Mouse (Mus musculus) liver, embryonic 14.5 days (tissue): ENCODE data around the gene Mthfsd. TPM values are rescaled to one million over a fixed set of nuclear protein-coding genes. Genes with fewer than 3 reads are reported as not detected.
A peak's percentile ranks its signal among the peaks of the same experiment; 100 is the strongest.

Experiments used
- ATAC-seq: fragments of 200-750 bp; cut with Nextera tagmentation; 2 replicates; pipeline ENCODE4 v1.8.0; 2017; ENCODE audit warnings: moderate number of reproducible peaks, mild to moderate bottlenecking, moderate library complexity; ENCODE audit not compliant: insufficient read depth
- DNase-seq, 3 experiments: peaks; one replicate each; pipeline ENCODE4 v3.0.0-alpha.2; 2012 to 2013; ENCODE audit warnings: low read depth in 3 of 3, low spot score in 3 of 3
- H3K27ac ChIP-seq: fragments of 300-500 bp; sonication (generic); 2 replicates; pipeline ENCODE4 v1.5.1; 2014; ENCODE audit warnings: moderate library complexity, mild to moderate bottlenecking, control low read depth, inconsistent platforms
- H3K27me3 ChIP-seq: fragments of 300-500 bp; sonication (generic); 2 replicates; pipeline ENCODE4 v1.6.1; 2014; ENCODE audit warnings: mild to moderate bottlenecking, low read length, moderate library complexity; ENCODE audit not compliant: control insufficient read depth, insufficient read depth
- H3K36me3 ChIP-seq: fragments of 300-500 bp; sonication (generic); replicated peaks from 2 replicates; pipeline ENCODE4 v1.6.1; 2014; ENCODE audit warnings: low read depth; ENCODE audit not compliant: control insufficient read depth, insufficient read depth
- H3K4me1 ChIP-seq, 2 experiments: fragments of 200-500 bp in 1 of 2; fragments of 300-500 bp in 1 of 2; sonication (generic) in 1 of 2; replicated peaks; 2 replicates each; pipeline ENCODE4 v1.6.1; 2012 to 2014; ENCODE audit warnings: antibody characterized with exemption in 1 of 2, inconsistent platforms in 1 of 2, low read length in 1 of 2; ENCODE audit not compliant: control insufficient read depth in 2 of 2, insufficient read depth in 2 of 2
- H3K4me2 ChIP-seq: fragments of 300-500 bp; sonication (generic); 2 replicates; pipeline ENCODE4 v1.6.1; 2014; ENCODE audit warnings: low read depth, mild to moderate bottlenecking, control low read depth, moderate library complexity
- H3K4me3 ChIP-seq, 2 experiments: fragments of 200-500 bp in 1 of 2; fragments of 300-500 bp in 1 of 2; sonication (generic) in 1 of 2; 2 replicates each; pipeline ENCODE4 v1.5.1; 2012 to 2014; ENCODE audit warnings: low read depth in 2 of 2, low read length in 2 of 2, mild to moderate bottlenecking in 2 of 2, control low read depth in 1 of 2, inconsistent platforms in 1 of 2, moderate library complexity in 1 of 2; ENCODE audit not compliant: insufficient read depth in 1 of 2
- H3K9ac ChIP-seq: fragments of 300-500 bp; sonication (generic); replicated peaks from 2 replicates; pipeline ENCODE4 v1.6.1; 2014; ENCODE audit warnings: mild to moderate bottlenecking, control low read depth, moderate library complexity
- H3K9me3 ChIP-seq: fragments of 300-500 bp; sonication (generic); 2 replicates; pipeline ENCODE4 v1.6.1; 2016; ENCODE audit warnings: low read length, mixed read lengths; ENCODE audit not compliant: control insufficient read depth
- CTCF ChIP-seq: IDR thresholded peaks from 2 replicates; pipeline ENCODE4 v1.5.1; 2016; ENCODE audit warnings: antibody characterized with exemption, low read depth, control low read depth
- EP300 ChIP-seq: IDR thresholded peaks from 2 replicates; pipeline ENCODE4 v1.6.1; 2016; ENCODE audit warnings: antibody characterized with exemption, low read depth
- WGBS: fragments of 180-500 bp; shearing (Covaris S2); extraction: QIAGEN DNeasy Blood & Tissue Kit; methylation state at CpG from one replicate; pipeline ENCODE4 v1.1.7; 2014; ENCODE audit not compliant: insufficient replicate concordance; 5-methylcytosine and 5-hydroxymethylcytosine counted together
- polyA plus RNA-seq, 2 experiments: library from polyadenylated mRNA; depleted of rRNA in 1 of 2; stranded (reverse) in 1 of 2; unstranded in 1 of 2; fragments of >200 nt; fragmentation: Nextera tagmentation in 1 of 2; extraction: Ambion mirVana in 1 of 2; gene quantifications; 2 replicates each; pipeline versions ENCODE4 v1.2.1 to v1.2.3; 2012 to 2014

The Mthfsd gene
- polyA plus RNA-seq, 2 experiments: 20.3 to 21.5 TPM

- Histone ChIP-seq H3K36me3 (no peaks in the 10 kb centered on the region), H3K4me3 (no peak overlapping the region), H3K27ac (no peak overlapping the region), H3K27me3 (peaks cover 59% of the 10 kb centered on the region), H3K4me2 (no peak overlapping the region), H3K9me3 (no peaks in the 10 kb centered on the region), H3K9ac (no peak overlapping the region), H3K4me1 (no peaks in the 10 kb centered on the region)
- no peak for DNase-seq
- 16% methylated on average over 11 of the region's 11 CpGs for WGBS
- ATAC-seq: no peak
- no peak for TF ChIP-seq EP300
- TF ChIP-seq CTCF: no peak
Observed at GRCm38 (mm10) chr8:121072406-121073130, 35.6 kb downstream of the Mthfsd start.

GRCm38 (mm10) chr8:121071454-121071853 is 36.7 kb downstream of the Mthfsd start:
- Histone ChIP-seq H3K27me3 (peaks cover 48% of the 10 kb centered on the region), H3K9me3 (no peaks in the 10 kb centered on the region), H3K27ac (no peak overlapping the region)

GRCm38 (mm10) chr8:121063649-121064048 is 44.5 kb downstream of the Mthfsd start:
- no peak for ATAC-seq
- no peaks in the 10 kb centered on the region for H3K36me3 ChIP-seq

More at GRCm38 (mm10) chr8:121071454-121071853, 36.7 kb downstream of the Mthfsd start:
- Histone ChIP-seq H3K36me3 (no peaks in the 10 kb centered on the region), H3K9ac (no peak overlapping the region), H3K4me3 (no peak overlapping the region), H3K4me2 (no peak overlapping the region), H3K4me1 (no peaks in the 10 kb centered on the region)
- ATAC-seq (no peak), DNase-seq (no peak)
- peak; percentile 16; the same call in 1 of the 2 replicates for TF ChIP-seq CTCF
- TF ChIP-seq EP300: no peak
- WGBS: 5% methylated on average over 12 of the region's 12 CpGs

GRCm38 (mm10) chr8:121062521-121062920 is 45.7 kb downstream of the Mthfsd start:
- 86% methylated on average over 6 of the region's 6 CpGs for WGBS
- Histone ChIP-seq H3K27ac (no peak overlapping the region), H3K9ac (no peak overlapping the region), H3K4me2 (no peak overlapping the region), H3K4me1 (no peaks in the 10 kb centered on the region), H3K36me3 (no peaks in the 10 kb centered on the region), H3K4me3 (no peak overlapping the region), H3K9me3 (no peaks in the 10 kb centered on the region), H3K27me3 (no peaks in the 10 kb centered on the region)
- DNase-seq (no peak), ATAC-seq (no peak)
- TF ChIP-seq CTCF (no peak), EP300 (no peak)

More at GRCm38 (mm10) chr8:121063649-121064048, 44.5 kb downstream of the Mthfsd start:
- H3K27me3 ChIP-seq: no peaks in the 10 kb centered on the region
- H3K27ac ChIP-seq: no peak overlapping the region
- TF ChIP-seq CTCF (no peak), EP300 (no peak)
- 64% methylated on average over 13 of the region's 13 CpGs for WGBS
- DNase-seq: no peak
- H3K4me1 ChIP-seq: no peaks in the 10 kb centered on the region
- H3K9me3 ChIP-seq: no peaks in the 10 kb centered on the region
- no peak overlapping the region for H3K4me2 ChIP-seq
- H3K9ac ChIP-seq: no peak overlapping the region
- H3K4me3 ChIP-seq: no peak overlapping the region

- ATAC-seq (no peak), DNase-seq (no peak)
- Histone ChIP-seq H3K36me3 (no peaks in the 10 kb centered on the region), H3K4me3 (no peak overlapping the region), H3K4me1 (no peaks in the 10 kb centered on the region), H3K4me2 (no peak overlapping the region), H3K9me3 (no peaks in the 10 kb centered on the region), H3K27ac (no peak overlapping the region), H3K27me3 (no peaks in the 10 kb centered on the region), H3K9ac (no peak overlapping the region)
- WGBS: 67% methylated on average over 7 of the region's 7 CpGs
- TF ChIP-seq EP300 (no peak), CTCF (no peak)
Observed at GRCm38 (mm10) chr8:121059098-121059497, 49.1 kb downstream of the Mthfsd start.
